Mouse (Mus musculus) right cerebral cortex, postnatal 4 days (tissue): ENCODE data around the gene Akirin1.

ENCODE experiments used
- DNase-seq: peaks from one replicate; pipeline ENCODE4 v3.0.0-alpha.2; 2022

Akirin1 gene

GRCm38 (mm10) chr4:123750152-123750651 lies at the start of gene Akirin1:
Gene Akirin1, minus strand, starts transcription at chr4:123750345.
- DNase-seq: peak; percentile 99

DNA sequence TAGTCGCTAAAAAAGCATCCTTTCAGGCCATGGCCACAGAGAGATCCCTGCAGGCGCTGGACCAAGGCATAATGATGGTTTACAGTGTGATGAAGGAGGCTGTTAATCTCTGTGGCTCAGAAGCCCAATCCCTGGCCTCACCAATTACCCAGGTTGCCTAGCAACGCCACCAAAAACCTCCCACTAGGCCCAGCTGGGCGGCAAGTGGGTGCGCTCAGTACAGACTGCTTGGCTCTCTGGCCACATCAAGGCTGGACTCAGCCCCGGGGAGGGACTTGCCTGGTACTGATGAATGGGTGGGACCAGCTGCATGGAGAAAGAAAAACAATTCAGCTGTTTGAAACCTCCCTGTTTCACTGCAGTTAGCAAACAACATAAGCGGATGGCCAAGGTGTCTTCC lies 47.7 kb upstream of the Akirin1 start:
- peak; percentile 39 for DNase-seq

DNA sequence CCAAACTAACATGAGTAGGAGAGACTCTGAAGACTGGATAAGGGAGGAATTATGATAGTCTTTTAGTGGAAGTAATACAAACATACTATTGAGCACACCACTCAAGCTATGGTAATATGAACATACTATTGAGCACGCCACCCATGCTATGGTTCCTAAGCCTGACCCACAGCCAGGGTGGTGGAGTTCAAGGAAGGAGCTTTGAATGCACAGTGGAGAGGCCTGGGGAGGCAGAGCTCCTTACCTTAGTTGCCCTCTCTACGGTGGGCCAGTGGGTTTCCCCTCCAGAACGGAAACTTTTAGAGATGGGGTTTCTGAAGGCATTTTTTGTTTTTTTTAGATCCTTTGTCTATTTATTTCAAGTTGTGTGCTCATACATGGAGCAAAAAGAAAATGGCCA lies 47.3 kb upstream of the Akirin1 start:
- DNase-seq: no peak

DNA sequence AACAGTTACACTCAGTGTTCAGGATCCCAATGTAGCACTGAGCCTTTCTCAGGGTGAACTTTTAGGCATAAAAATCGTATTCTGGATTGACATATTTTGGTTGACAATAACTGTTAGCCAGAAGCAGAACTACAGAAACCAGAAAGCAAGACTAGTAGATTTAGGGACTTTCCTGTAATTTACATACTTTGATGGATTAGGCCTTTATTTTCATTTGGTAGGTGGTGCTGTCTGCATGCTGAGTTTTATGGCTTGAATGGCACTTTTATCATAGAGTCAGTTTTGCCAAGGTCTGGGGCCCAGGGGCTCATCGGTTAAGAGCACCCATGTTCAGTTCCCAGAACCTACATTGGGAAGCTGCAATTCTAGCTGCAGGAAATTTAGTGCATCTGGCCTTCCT lies 44.9 kb upstream of the Akirin1 start:
- no peak for DNase-seq

- DNase-seq: no peak
Measured at GRCm38 (mm10) chr4:123793136-123793535, 43.0 kb upstream of the Akirin1 start.

DNA sequence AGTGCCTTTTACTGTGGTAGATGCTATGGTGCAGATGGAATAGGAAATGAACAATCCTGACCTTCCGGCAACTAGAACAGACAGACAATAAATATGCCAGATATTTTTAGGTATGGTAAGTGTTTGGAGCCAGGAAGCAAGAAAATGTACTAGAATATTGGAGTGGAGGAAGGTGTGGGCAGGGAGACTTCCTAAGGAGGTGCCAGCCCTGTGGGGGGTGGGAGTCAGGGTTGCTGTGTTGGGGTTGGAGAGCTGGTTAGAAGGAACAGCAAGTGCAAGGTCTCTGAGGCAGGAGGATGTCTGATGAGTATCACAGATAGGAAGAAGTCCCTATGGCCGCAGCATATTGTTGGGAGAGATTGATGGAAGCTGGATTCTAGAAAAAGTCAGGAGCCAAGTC lies 42.5 kb upstream of the Akirin1 start:
- DNase-seq: no peak

GRCm38 (mm10) chr4:123787191-123787985 lies 37.2 kb upstream of the Akirin1 start, which contains the start of gene Rhbdl2:
Gene Rhbdl2, plus strand, starts transcription at chr4:123787874.
- DNase-seq: peak; percentile 57

GRCm38 (mm10) chr4:123768234-123768633 lies 18.1 kb upstream of the Akirin1 start:
- DNase-seq: no peak

GRCm38 (mm10) chr4:123767807-123768206 lies 17.7 kb upstream of the Akirin1 start:
- no peak for DNase-seq

GRCm38 (mm10) chr4:123765071-123765470 lies 14.9 kb upstream of the Akirin1 start:
- no peak for DNase-seq

- DNase-seq: no peak
Measured at GRCm38 (mm10) chr4:123758306-123758705, 8.2 kb upstream of the Akirin1 start.

- no peak for DNase-seq
Measured at GRCm38 (mm10) chr4:123750707-123751312, 665 bp upstream of the Akirin1 start.

DNA sequence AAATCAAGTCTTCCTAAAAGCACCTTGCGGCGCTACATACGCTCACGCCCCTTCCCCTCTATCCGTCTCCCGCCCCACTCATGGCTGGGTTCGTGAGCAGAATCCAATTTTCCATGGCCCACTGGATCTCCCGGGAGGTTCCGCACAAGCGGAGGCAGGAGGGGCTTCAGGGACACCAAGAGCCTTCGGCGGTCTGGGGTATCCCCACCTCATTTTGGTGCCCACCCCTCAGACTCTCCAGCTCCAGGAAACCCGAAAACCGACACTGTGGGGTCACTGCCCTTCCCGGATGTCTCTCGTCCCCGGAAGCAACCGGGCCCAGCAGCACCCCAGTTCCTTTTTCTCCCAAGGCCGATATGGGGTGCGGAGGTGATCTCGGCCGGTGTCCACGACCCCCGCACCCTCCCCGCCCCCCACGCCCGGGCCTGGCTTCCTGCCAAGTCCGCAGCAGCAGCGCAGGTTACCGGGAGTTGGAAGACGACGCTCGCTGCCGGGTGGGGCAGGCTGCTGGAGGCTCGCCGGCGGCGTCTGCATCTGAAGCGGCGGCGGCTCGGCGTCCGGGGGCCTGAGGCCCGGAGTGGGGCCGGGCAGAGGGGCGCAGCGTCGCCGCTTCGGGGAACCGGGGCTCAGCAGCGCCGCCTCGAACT lies 538 bp downstream of the Akirin1 start:
- peak; percentile 63 for DNase-seq

DNA sequence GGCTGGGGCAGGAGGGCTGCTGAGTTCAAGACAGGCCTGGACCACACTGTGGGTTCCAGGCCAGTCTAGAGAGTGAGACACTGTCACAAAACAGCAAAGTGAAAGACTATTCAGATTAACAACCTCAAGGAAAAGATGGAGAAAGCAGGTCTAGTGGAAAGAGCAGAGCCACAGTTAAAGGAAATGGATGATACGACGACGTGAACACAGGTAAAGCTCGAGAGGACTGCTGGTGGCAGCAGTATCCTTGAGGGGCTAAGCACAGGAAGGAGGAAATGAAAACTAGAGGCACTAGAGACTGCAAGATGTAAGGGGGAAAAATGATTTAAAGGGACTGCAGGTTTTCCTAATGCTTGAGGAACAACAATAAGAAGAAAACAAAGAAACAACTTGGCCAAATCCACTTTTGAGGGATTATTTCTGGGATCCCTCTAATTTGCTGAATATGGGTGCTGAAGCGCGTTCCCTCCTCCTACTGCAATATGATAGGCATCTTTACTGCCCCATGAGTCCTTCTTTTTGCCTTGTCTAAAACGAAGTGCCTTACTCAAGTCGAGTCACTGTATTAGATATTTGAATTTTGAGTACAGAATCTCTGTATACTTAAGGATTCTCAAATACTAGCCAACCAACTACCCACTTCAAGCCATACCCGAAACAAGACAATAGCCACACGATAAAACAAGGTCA lies 1.3 kb downstream of the Akirin1 start:
- DNase-seq: no peak

DNA sequence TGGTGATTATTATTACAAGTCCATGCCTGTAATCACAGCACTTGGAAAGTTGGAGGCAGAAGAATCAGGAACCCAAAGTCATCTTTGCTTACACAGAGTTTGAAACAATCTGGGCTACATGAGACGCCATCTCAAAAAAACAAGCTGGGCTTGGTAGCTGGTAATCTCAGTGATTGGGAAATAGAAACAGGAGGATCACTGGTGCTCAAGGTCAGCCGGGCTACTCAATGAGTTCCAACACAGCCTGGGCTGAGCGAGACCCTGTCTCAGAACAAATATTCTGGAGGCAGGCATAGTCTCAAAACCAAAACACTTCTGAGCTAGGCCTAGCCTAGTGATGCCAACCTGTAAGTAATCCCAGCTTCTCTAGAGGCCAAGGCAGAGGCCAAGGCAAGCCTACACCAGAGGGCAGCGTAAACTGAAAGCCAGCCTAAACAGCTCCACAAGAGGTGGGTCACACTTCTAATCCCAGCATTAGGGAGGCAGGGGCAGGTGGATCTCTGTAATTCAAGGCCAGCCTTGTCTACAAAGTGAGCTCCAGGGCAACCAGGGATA lies 4.8 kb downstream of the Akirin1 start:
- DNase-seq: no peak

DNA sequence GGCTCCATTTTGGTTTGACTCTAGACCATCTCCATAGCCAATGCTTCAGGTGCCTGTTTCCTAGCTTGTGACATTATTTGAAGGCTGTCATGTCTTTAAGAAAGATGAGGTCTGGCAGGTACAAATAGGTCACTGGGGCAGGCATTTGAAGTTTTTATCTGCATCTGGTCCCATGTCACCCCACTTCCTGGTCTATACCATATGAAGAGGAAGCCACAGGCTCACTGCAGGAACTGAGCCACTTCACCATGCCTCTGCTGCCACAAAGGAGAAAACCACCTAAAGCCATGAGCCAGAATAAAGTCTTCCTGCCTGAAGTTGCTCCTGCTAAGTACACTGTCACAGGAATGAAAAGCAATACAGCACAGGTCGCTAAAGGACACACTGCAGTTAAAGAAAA lies 7.3 kb downstream of the Akirin1 start:
- no peak for DNase-seq

GRCm38 (mm10) chr4:123738708-123739107 lies 11.4 kb downstream of the Akirin1 start:
- no peak for DNase-seq

DNA sequence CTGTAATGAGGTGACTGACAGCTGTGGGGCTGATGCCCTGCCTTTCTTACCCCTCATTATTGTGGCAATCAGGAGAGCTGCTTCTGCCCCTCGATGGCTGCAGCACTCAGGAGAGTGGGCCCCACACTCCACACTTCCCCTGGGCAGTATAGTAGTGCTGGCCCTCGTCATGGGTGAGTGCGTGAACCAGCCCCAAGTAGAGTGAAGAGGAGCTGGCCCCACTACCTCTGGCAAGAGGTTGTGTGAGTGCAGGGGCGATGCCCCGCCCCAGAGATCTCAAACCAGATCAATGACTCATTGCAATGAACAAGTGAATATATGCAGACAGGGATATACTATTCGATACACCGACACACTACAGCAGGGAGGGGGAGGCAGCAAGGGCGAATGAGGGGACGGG lies 16.6 kb downstream of the Akirin1 start:
- no peak for DNase-seq

GRCm38 (mm10) chr4:123732921-123733320 lies 17.2 kb downstream of the Akirin1 start:
- DNase-seq: no peak

GRCm38 (mm10) chr4:123732163-123732910 lies 17.8 kb downstream of the Akirin1 start:
- no peak for DNase-seq

DNA sequence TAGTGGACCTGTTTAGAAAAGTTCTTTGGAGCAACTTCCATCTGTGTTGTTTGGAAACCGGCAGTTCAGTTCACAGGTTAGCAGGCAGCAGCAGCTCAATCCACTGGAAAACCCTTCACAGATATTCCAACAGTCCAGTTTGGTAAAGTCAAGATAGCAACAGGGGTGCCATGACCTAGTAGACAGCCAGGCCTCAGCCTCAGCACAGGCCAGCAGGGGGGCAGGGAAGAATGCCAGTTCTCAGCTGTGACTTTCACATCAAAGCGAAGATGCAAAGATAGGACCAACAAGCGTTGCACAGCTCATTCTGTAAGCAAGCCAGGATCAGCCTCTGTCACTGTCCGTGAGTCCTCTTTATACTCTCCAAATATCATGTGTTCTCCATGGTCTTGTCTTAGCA lies 28.4 kb downstream of the Akirin1 start:
- no peak for DNase-seq

GRCm38 (mm10) chr4:123718434-123718780 lies 31.7 kb downstream of the Akirin1 start:
- DNase-seq: no peak
